Mouse (Mus musculus) lung, adult 2 months (tissue): ENCODE measurements at regions not wholly inside any gene's neighbourhood (a gene's known extent, or its start where the extent isn't known, plus 50 kb on each side); places are given as distances from the start of the nearest gene placed in this dataset.

Experiments
- CTCF ChIP-seq: fragments of 200-500 bp; IDR thresholded peaks from 2 replicates; pipeline ENCODE4 v1.5.1; 2011; ENCODE audit warnings: mild to moderate bottlenecking, low read length, control low read depth; ENCODE audit not compliant: insufficient read depth
- POLR2A ChIP-seq: fragments of 200-500 bp; IDR thresholded peaks from 2 replicates; pipeline ENCODE4 v1.6.1; 2011; ENCODE audit warnings: low read depth, mild to moderate bottlenecking, control low read depth, low read length, borderline replicate concordance; ENCODE audit errors: extremely low read depth

- TF ChIP-seq POLR2A, result no peak
- no peak for TF ChIP-seq CTCF
These were observed 96.7 kb upstream of the Slc22a22 start for GRCm38 (mm10) chr15:57574080-57574618.
